Mouse (Mus musculus): ENCODE results near the gene Osbpl3.
"Not testable (repeated sequence)": the region's sequence is repeated elsewhere in the genome, so short reads cannot be mapped to it uniquely, and the experiment has no call there.

Osbpl3 gene

GRCm38 (mm10) chr6:50453651-50454050 lies 2.4 kb downstream of the Osbpl3 start:
- DNase-seq (ENCODE audit: low read depth, low spot score), result no peak

GRCm38 (mm10) chr6:50452220-50452619 lies 3.8 kb downstream of the Osbpl3 start:
- DNase-seq (ENCODE audit: low read depth, low spot score), result no peak

- DNase-seq (ENCODE audit: low read depth, low spot score), result no peak
These were observed 10.4 kb downstream of the Osbpl3 start for GRCm38 (mm10) chr6:50445616-50446015.

- DNase-seq (ENCODE audit: low read depth, low spot score), result no peak
These were observed 14.8 kb downstream of the Osbpl3 start for GRCm38 (mm10) chr6:50440966-50441862.

- no peak for DNase-seq (ENCODE audit: low read depth, low spot score)
These were observed 15.8 kb downstream of the Osbpl3 start for GRCm38 (mm10) chr6:50440197-50440596.

- not testable (repeated sequence) for DNase-seq (ENCODE audit: low read depth, low spot score)
These were observed 17.1 kb downstream of the Osbpl3 start for GRCm38 (mm10) chr6:50438900-50439299.

GRCm38 (mm10) chr6:50437815-50438214 lies 18.2 kb downstream of the Osbpl3 start:
- DNase-seq (ENCODE audit: low read depth, low spot score), result no peak

GRCm38 (mm10) chr6:50436661-50437060 lies 19.3 kb downstream of the Osbpl3 start:
- DNase-seq (ENCODE audit: low read depth, low spot score), result no peak

GRCm38 (mm10) chr6:50432491-50432890 lies 23.5 kb downstream of the Osbpl3 start:
- DNase-seq (ENCODE audit: low read depth, low spot score), result no peak

GRCm38 (mm10) chr6:50429299-50429698 lies 26.7 kb downstream of the Osbpl3 start:
- no peak for DNase-seq (ENCODE audit: low read depth, low spot score)

GRCm38 (mm10) chr6:50427051-50427732 lies 28.8 kb downstream of the Osbpl3 start:
- no peak for DNase-seq (ENCODE audit: low read depth, low spot score)

- no peak for DNase-seq (ENCODE audit: low read depth, low spot score)
These were observed 29.4 kb downstream of the Osbpl3 start for GRCm38 (mm10) chr6:50426571-50426970.

- no peak for DNase-seq (ENCODE audit: low read depth, low spot score)
These were observed 31.7 kb downstream of the Osbpl3 start for GRCm38 (mm10) chr6:50424271-50424670.

GRCm38 (mm10) chr6:50420413-50420812 lies 35.6 kb downstream of the Osbpl3 start:
- no peak for DNase-seq (ENCODE audit: low read depth, low spot score)

- DNase-seq (ENCODE audit: low read depth, low spot score), result no peak
These were observed 36.3 kb downstream of the Osbpl3 start for GRCm38 (mm10) chr6:50419518-50420290.

- no peak for DNase-seq (ENCODE audit: low read depth, low spot score)
These were observed 37.0 kb downstream of the Osbpl3 start for GRCm38 (mm10) chr6:50418951-50419350.

GRCm38 (mm10) chr6:50416854-50417253 lies 39.1 kb downstream of the Osbpl3 start:
- no peak for DNase-seq (ENCODE audit: low read depth, low spot score)

- no peak for DNase-seq (ENCODE audit: low read depth, low spot score)
These were observed 40.6 kb downstream of the Osbpl3 start for GRCm38 (mm10) chr6:50415431-50415830.

GRCm38 (mm10) chr6:50414547-50414946 lies 41.5 kb downstream of the Osbpl3 start:
- DNase-seq (ENCODE audit: low read depth, low spot score), result no peak

GRCm38 (mm10) chr6:50413381-50413780 lies 42.6 kb downstream of the Osbpl3 start:
- no peak for DNase-seq (ENCODE audit: low read depth, low spot score)

- no peak for DNase-seq (ENCODE audit: low read depth, low spot score)
These were observed 43.8 kb downstream of the Osbpl3 start for GRCm38 (mm10) chr6:50412174-50412573.

- DNase-seq (ENCODE audit: low read depth, low spot score), result no peak
These were observed 51.3 kb downstream of the Osbpl3 start for GRCm38 (mm10) chr6:50404698-50405097.

Data from brain, embryonic 18.5 days (tissue).